Mouse (Mus musculus) neutrophil, adult 83 days (primary cell): ENCODE data around the gene Larp1b. TPM values are rescaled to one million over a fixed set of nuclear protein-coding genes. Genes with fewer than 3 reads are reported as not detected.

Experiments
- total RNA-seq, 2 experiments: library from RNA; stranded (reverse); gene quantifications; one replicate each; pipeline ENCODE4 v1.2.4; 2023

The Larp1b gene
- 10 to 100 TPM; 20.7 to 25.6 TPM for total RNA-seq

DNA sequence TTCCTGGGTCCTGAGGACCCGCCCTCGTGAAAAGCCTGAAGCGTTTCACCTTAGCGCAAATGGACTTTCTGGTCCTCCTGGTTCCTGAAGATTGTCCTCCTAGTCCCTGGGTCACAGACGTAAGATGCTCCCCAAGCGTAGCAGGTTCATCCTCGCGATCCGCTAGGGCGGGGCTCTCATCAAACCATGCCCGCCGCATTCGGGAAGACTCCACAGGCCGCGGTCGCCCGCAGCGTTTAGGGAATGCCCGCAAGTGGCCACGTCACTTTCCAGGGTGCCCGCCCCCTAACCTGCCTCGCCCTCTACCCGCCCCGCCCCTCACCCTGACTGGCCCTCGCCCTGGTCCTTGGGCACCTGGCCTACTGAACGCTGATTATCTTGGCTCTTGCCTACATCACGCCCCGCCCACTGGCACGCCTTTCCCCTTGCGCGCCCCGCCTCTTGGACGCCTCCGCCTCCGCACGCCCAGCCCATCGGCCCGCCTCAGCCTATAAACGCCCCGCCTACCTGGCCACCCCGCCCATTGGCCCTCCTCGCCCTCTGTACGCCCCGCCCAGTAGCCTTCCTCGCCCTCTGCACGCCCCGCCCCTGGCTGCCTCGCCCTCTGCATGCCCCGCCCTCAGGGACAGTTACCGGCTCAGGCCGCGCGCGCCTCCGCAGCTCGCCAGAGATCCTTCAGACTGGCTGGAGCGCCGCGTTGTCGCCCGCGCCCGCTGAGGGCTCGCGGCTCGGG, at the start of gene Larp1b:
Larp1b (plus strand) TSS at position 659 of the 733 bp plus-strand sequence.

DNA sequence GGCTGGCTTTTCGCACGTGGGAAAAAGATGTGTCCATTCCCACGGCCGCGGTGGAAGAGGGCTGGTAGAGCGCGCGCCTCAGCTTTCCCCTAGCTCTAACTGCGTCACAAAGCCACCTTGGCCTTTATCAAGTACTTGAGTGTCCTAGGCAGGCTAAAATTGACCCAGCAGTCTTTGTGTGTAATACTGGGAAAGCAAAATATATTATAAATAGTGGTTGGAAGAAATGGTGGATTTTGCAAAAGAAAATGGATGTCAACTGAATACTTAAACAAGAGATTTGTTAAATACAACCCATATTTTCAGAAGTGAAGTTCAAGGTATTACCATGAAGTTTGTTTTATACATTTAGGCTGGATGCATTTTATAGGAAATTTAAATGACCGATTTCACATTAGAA, 47.2 kb upstream of the Larp1b start, which contains the start of gene 1700034I23Rik:
1700034I23Rik (minus strand) TSS at position 101 of the 400 bp plus-strand sequence.

DNA sequence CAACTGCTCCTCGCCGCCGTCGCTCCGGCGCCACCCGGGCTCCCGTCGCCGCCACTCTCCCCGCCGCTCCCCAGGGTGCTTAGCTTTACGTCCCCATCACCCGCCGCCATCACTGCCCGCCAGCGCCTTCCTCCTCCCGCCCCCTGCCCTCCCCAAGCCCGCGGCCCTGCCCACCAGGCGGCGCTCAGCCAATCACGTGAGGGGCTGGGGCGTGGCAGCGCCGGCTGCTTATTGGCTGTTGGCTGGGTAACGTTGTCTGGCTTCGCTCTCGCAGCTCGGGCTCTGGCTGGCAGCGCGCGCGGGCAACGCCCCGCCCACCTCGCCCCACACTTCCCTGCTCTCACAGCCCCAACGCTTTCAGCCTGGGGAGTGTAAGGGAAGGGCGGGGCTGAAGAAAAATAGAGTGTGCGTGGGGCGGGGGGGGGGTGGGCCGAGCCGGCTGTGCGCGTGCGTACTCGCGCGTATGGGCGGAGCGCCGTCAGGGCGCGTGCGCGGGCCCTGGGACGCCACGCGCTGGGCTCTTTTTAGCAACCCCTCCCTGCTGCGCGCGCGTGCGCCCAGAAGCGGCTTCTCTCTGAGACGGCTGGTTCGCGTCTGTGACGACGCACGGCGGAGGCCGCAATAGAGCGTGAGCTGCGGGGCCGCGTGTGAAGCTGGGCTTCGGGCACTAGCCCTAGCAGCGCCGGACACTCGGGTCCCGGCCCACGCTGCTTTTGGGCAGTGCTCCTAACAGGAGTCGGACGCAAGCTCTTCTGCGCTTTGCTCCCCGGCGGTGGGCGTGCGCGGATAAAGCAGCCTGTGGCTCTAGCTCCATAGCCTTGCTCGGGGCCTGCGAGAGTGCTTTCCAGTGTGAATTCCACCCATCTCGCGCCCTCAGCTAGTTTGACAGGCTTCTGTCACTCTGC, 133.5 kb downstream of the Larp1b start, which contains the start of gene Pgrmc2:
Pgrmc2 (minus strand) TSS at position 162 of the 905 bp plus-strand sequence.

Other genes starting within 250 kb of the Larp1b start
- not detected for gene Slc25a31, start 241.0 kb upstream of the Larp1b start, total RNA-seq
- 10 to 100 TPM; 31.6 to 32.7 TPM for gene Hspa4l, start 205.3 kb upstream of the Larp1b start, total RNA-seq
- 10 to 100 TPM; 46.5 to 49.0 TPM for gene Plk4, start 149.8 kb upstream of the Larp1b start, total RNA-seq
- 1 to 10 TPM; 7.1 to 9.5 TPM for gene Mfsd8, start 102.9 kb upstream of the Larp1b start, total RNA-seq
- gene Abhd18, start 102.9 kb upstream of the Larp1b start, total RNA-seq: 1 to 10 TPM; 5.5 to 6.5 TPM
- under 1 TPM in 1 of 2 experiments, not detected in 1; 0.18 TPM for gene 1700034I23Rik, start 47.3 kb upstream of the Larp1b start, total RNA-seq
- gene Pgrmc2, start 133.2 kb downstream of the Larp1b start, total RNA-seq: 10 to 100 TPM; 13.2 to 16.9 TPM